Mouse (Mus musculus) CH12.LX (cell line): ENCODE measurements around the gene Alkbh3. TPM values are rescaled to one million over a fixed set of nuclear protein-coding genes. Genes with fewer than 3 reads are reported as not detected.

ENCODE experiments used
- DNase-seq: peaks from one replicate; pipeline ENCODE4 v3.0.0-alpha.2; 2013; ENCODE audit errors: extremely low read depth
- H3K27ac ChIP-seq: 2 replicates; pipeline ENCODE4 v1.5.1; 2012; ENCODE audit warnings: low read depth, mild to moderate bottlenecking, control low read depth, moderate library complexity; ENCODE audit not compliant: insufficient read depth
- H3K27me3 ChIP-seq: replicated peaks from 2 replicates; pipeline ENCODE3; 2012; ENCODE audit warnings: inconsistent platforms
- H3K36me3 ChIP-seq, 2 experiments: replicated peaks in 1 of 2; 2 replicates each; pipeline versions ENCODE3 to v1.6.1; 2012; ENCODE audit warnings: inconsistent platforms in 1 of 2, low read length in 1 of 2, mild to moderate bottlenecking in 1 of 2, mixed read lengths in 1 of 2, moderate library complexity in 1 of 2; ENCODE audit not compliant: control insufficient read depth in 1 of 2, insufficient read depth in 1 of 2
- H3K4me1 ChIP-seq, 2 experiments: 2 replicates each; pipeline ENCODE4 v1.6.1; 2012; ENCODE audit warnings: inconsistent platforms in 1 of 2, moderate library complexity in 1 of 2; ENCODE audit not compliant: insufficient read depth in 2 of 2, control insufficient read depth in 1 of 2
- H3K4me2 ChIP-seq: 2 replicates; pipeline ENCODE4 v1.6.1; 2012; ENCODE audit warnings: low read depth, mild to moderate bottlenecking, control low read depth; ENCODE audit not compliant: poor library complexity, insufficient read depth, severe bottlenecking
- H3K4me3 ChIP-seq, 3 experiments: fragments of 150-350 bp in 1 of 3; sonication (generic) in 1 of 3; replicated peaks in 1 of 3; 2 replicates each; pipeline versions ENCODE3 to v1.5.1; 2011 to 2012; ENCODE audit warnings: low read depth in 2 of 3, low read length in 2 of 3, mild to moderate bottlenecking in 2 of 3, moderate library complexity in 2 of 3, control low read depth in 1 of 3, improper control_type of control experiment in 1 of 3, inconsistent platforms in 1 of 3, mixed read lengths in 1 of 3; ENCODE audit not compliant: poor library complexity in 1 of 3
- H3K79me2 ChIP-seq: replicated peaks from 2 replicates; pipeline ENCODE4 v1.6.1; 2012; ENCODE audit warnings: mild to moderate bottlenecking, moderate library complexity; ENCODE audit not compliant: control insufficient read depth, poor library complexity, insufficient read depth, severe bottlenecking; ENCODE audit errors: extremely low read depth
- H3K9ac ChIP-seq: 2 replicates; pipeline ENCODE4 v1.6.1; 2012; ENCODE audit warnings: low read depth, mild to moderate bottlenecking, control low read depth, moderate library complexity; ENCODE audit not compliant: insufficient read depth
- H3K9me3 ChIP-seq: replicated peaks from 2 replicates; pipeline ENCODE3; 2012; ENCODE audit warnings: low read length, inconsistent platforms, mixed read lengths
- CHD1 ChIP-seq: IDR thresholded peaks from 2 replicates; pipeline ENCODE4 v1.6.1; 2012; ENCODE audit warnings: low read depth, low read length, improper control_type of control experiment, inconsistent platforms
- CHD2 ChIP-seq: IDR thresholded peaks from 2 replicates; pipeline ENCODE4 v1.6.1; 2011; ENCODE audit warnings: low read length, improper control_type of control experiment
- E2F4 ChIP-seq: IDR thresholded peaks from 2 replicates; pipeline ENCODE4 v1.6.1; 2011; ENCODE audit warnings: low read depth, low read length, improper control_type of control experiment; ENCODE audit not compliant: insufficient replicate concordance
- ELF1 ChIP-seq: IDR thresholded peaks from 2 replicates; pipeline ENCODE4 v1.6.1; 2014; ENCODE audit warnings: low read depth, mild to moderate bottlenecking, inconsistent platforms, low read length, improper control_type of control experiment
- EP300 ChIP-seq: IDR thresholded peaks from 2 replicates; pipeline ENCODE4 v1.6.1; 2011; ENCODE audit warnings: low read length, improper control_type of control experiment
- ETS1 ChIP-seq: conservative IDR thresholded peaks from 2 replicates; pipeline ENCODE4 v1.6.1; 2012; ENCODE audit warnings: low read depth, mild to moderate bottlenecking, inconsistent platforms, low read length, improper control_type of control experiment, moderate library complexity
- GABPA ChIP-seq: IDR thresholded peaks from 2 replicates; pipeline ENCODE4 v1.6.1; 2012; ENCODE audit warnings: low read depth, low read length, improper control_type of control experiment, inconsistent platforms; ENCODE audit not compliant: insufficient replicate concordance
- HCFC1 ChIP-seq: IDR thresholded peaks from 2 replicates; pipeline ENCODE4 v1.6.1; 2012; ENCODE audit warnings: low read depth, mild to moderate bottlenecking, inconsistent platforms, low read length, improper control_type of control experiment
- IRF4 ChIP-seq: IDR thresholded peaks from 2 replicates; pipeline ENCODE4 v1.6.1; 2014; ENCODE audit warnings: low read depth, mild to moderate bottlenecking, inconsistent platforms, low read length, improper control_type of control experiment
- JUN ChIP-seq: IDR thresholded peaks from 2 replicates; pipeline ENCODE4 v1.6.1; 2011; ENCODE audit warnings: low read depth, mild to moderate bottlenecking, low read length, improper control_type of control experiment, moderate library complexity; ENCODE audit not compliant: insufficient read depth
- JUND ChIP-seq: conservative IDR thresholded peaks from 2 replicates; pipeline ENCODE4 v1.6.1; 2011; ENCODE audit warnings: low read depth, low read length, improper control_type of control experiment
- KAT2A ChIP-seq: IDR thresholded peaks from 2 replicates; pipeline ENCODE4 v1.6.1; 2012; ENCODE audit warnings: low read length, improper control_type of control experiment, inconsistent platforms; ENCODE audit not compliant: insufficient replicate concordance
- MAX ChIP-seq: IDR thresholded peaks from 2 replicates; pipeline ENCODE4 v1.6.1; 2011; ENCODE audit warnings: low read length, improper control_type of control experiment
- MAZ ChIP-seq: IDR thresholded peaks from 2 replicates; pipeline ENCODE4 v1.6.1; 2012; ENCODE audit warnings: low read depth, mild to moderate bottlenecking, inconsistent platforms, low read length, improper control_type of control experiment, moderate library complexity
- MEF2A ChIP-seq: IDR thresholded peaks from 2 replicates; pipeline ENCODE4 v1.6.1; 2014; ENCODE audit warnings: low read depth, mild to moderate bottlenecking, inconsistent platforms, low read length, improper control_type of control experiment, borderline replicate concordance
- MYC ChIP-seq: IDR thresholded peaks from 2 replicates; pipeline ENCODE4 v1.6.1; 2011; ENCODE audit warnings: low read depth, mild to moderate bottlenecking, improper control_type of control experiment, low read length
- NRF1 ChIP-seq: IDR thresholded peaks from 2 replicates; pipeline ENCODE4 v1.6.1; 2014; ENCODE audit warnings: low read depth, mild to moderate bottlenecking, inconsistent platforms, low read length, improper control_type of control experiment, moderate library complexity
- PAX5 ChIP-seq: IDR thresholded peaks from 2 replicates; pipeline ENCODE4 v1.6.1; 2012; ENCODE audit warnings: low read length, inconsistent platforms, mixed read lengths
- POLR2A ChIP-seq: IDR thresholded peaks from 2 replicates; pipeline ENCODE4 v1.6.1; 2011; ENCODE audit warnings: low read depth, mild to moderate bottlenecking, improper control_type of control experiment, low read length
- POLR2AphosphoS2 ChIP-seq: IDR thresholded peaks from 2 replicates; pipeline ENCODE4 v1.6.1; 2011; ENCODE audit warnings: low read depth, low read length, improper control_type of control experiment
- RCOR1 ChIP-seq: conservative IDR thresholded peaks from 2 replicates; pipeline ENCODE4 v1.6.1; 2012; ENCODE audit warnings: low read depth, mild to moderate bottlenecking, inconsistent platforms, low read length, improper control_type of control experiment
- SIN3A ChIP-seq: IDR thresholded peaks from 2 replicates; pipeline ENCODE4 v1.6.1; 2012; ENCODE audit warnings: low read length, improper control_type of control experiment, inconsistent platforms
- TBP ChIP-seq: conservative IDR thresholded peaks from 2 replicates; pipeline ENCODE4 v1.6.1; 2011; ENCODE audit warnings: low read depth, low read length, improper control_type of control experiment
- USF1 ChIP-seq: IDR thresholded peaks from 2 replicates; pipeline ENCODE4 v1.6.1; 2014; ENCODE audit warnings: low read depth, mild to moderate bottlenecking, inconsistent platforms, low read length, improper control_type of control experiment
- ZNF384 ChIP-seq: IDR thresholded peaks from 2 replicates; pipeline ENCODE4 v1.6.1; 2012; ENCODE audit warnings: low read depth, low read length, improper control_type of control experiment, inconsistent platforms
- dilution Hi-C: fragments of 300-500 bp; cut with MboI; formaldehyde crosslinking; loops from 2 replicates; pipeline ENCODE4 v1.14.3; 2020; ENCODE audit warnings: low sequenced_read_pairs; ENCODE audit not compliant: extremely low pct_unique_long_range_greater_than_20kb, extremely low pct_ligation_motif_present
- in situ Hi-C: fragments of 300-500 bp; cut with MboI; formaldehyde crosslinking; loops from 3 replicates; pipeline ENCODE4 v1.14.3; 2019; ENCODE audit warnings: low sequenced_read_pairs, low pct_ligation_motif_present, low pct_unique_long_range_greater_than_20kb, mixed read lengths
- polyA plus RNA-seq: library from polyadenylated mRNA; unstranded; fragments of >175 nt; gene quantifications from 2 replicates; pipeline ENCODE4 v1.2.1, GENCODE M21; 2012; ENCODE audit warnings: low read depth; ENCODE audit not compliant: insufficient read length
- total RNA-seq, 2 experiments: library from RNA; depleted of rRNA; stranded (reverse); fragments of 300-350 nt in 1 of 2; fragments of >200 nt in 1 of 2; gene quantifications; 2 replicates each; pipeline ENCODE4 v1.2.3; 2012 to 2014

Gene Alkbh3
- total and polyA plus RNA-seq, 3 experiments, result 53.3 to 69.5 (median 57.9) TPM

DNA sequence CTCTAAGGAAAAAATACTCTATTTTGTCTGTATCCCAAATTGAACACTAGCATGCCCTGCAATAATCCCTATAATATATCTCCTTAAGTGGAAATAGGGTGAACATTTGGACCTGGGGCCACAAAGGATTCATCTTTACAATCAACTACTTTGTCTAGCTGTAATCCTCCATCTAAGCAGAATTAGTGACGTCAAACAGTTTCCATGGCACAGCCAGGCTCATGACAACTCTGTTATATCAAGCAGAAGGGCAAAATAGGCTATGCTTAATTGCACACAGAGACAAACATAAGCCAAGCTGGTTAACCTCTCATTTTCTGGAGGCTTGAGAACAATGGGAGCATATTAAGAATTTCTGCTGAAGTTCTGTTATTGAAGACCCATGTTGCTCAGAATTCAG lies 37.7 kb upstream of the Alkbh3 start:
- Histone ChIP-seq H3K9ac (no peak overlapping the region), H3K4me1 (peaks cover 5 to 20% of the 10 kb centered on the region in 2 experiments; a peak in 3 of 4 replicates), H3K4me3 (no peak overlapping the region), H3K27me3 (no peaks in the 10 kb centered on the region), H3K27ac (no peak overlapping the region), H3K4me2 (no peak overlapping the region), H3K9me3 (no peaks in the 10 kb centered on the region), H3K36me3 (peaks cover 7 to 62% of the 10 kb centered on the region in 2 experiments), H3K79me2 (no peaks in the 10 kb centered on the region; the same call in 1 of the 2 replicates)
- in situ Hi-C loops (loop anchor here (25.0 kb wide), 1 partner anchor 239 kb away; no protein-coding TSS in a partner anchor), dilution Hi-C loops (no loop called here)
- DNase-seq, result no peak
- no peak for TF ChIP-seq CHD1
- TF ChIP-seq MEF2A, result no peak
- TF ChIP-seq TBP, result no peak
- TF ChIP-seq ETS1, result no peak
- TF ChIP-seq JUND, result no peak
- TF ChIP-seq ELF1, result no peak
- TF ChIP-seq PAX5, result no peak
- TF ChIP-seq MYC, result no peak
- TF ChIP-seq HCFC1, result no peak

DNA sequence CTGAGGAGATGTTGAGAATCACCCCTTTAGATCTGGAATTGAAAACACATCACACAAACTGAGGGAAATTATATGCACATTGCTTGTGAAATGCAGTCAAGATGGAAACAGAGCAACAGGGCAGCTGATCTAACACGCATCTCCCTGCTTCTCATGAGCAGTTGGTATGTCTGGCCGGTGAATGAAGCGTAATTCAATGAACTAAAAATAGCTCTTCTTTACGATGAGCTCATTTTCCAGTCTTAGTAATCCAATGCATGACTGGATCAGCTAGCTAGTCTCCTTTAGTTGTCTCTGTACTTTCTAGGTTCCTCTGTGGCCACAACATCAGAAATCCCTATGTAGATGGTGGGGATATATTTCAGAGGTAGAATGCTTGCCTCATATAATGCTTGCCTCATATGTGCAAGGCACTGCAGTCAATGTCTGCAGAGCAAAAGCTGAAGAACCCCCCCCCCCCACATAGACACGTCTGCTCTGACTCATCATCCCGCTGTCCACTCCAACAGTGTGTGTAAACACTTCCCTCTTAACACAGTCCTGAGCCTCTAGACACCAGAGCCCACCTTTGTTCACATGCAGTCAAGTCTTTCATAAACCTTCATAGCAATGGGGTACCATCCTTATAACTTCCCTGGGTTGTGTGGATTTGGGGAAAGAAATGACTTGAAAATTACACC lies 34.9 kb upstream of the Alkbh3 start:
- in situ Hi-C loops, result loop anchor here (25.0 kb wide), 1 partner anchor 242 kb away; no protein-coding TSS in a partner anchor
- H3K27ac ChIP-seq, result no peak overlapping the region
- H3K4me1 ChIP-seq, result peaks cover 5 to 20% of the 10 kb centered on the region in 2 experiments; a peak in 3 of 4 replicates
- dilution Hi-C loops, result no loop called here
- no peaks in the 10 kb centered on the region for H3K27me3 ChIP-seq
- H3K9me3 ChIP-seq, result no peaks in the 10 kb centered on the region
- peaks cover 11 to 66% of the 10 kb centered on the region in 2 experiments for H3K36me3 ChIP-seq
- no peaks in the 10 kb centered on the region; the same call in 1 of the 2 replicates for H3K79me2 ChIP-seq
- H3K4me3 ChIP-seq, result no peak overlapping the region
- DNase-seq, result peak; percentile 51
- no peak overlapping the region for H3K9ac ChIP-seq
- TF ChIP-seq POLR2A, result no peak
- no peak for TF ChIP-seq KAT2A
- peak; percentile 68; the same call in 1 of the 2 replicates for TF ChIP-seq MEF2A
- peak; percentile 46 for TF ChIP-seq ETS1
- TF ChIP-seq NRF1, result no peak
- no peak for TF ChIP-seq MYC
- no peak for TF ChIP-seq ELF1
- no peak for TF ChIP-seq USF1
- no peak for TF ChIP-seq SIN3A
- no peak for TF ChIP-seq POLR2AphosphoS2
- no peak for TF ChIP-seq GABPA
- TF ChIP-seq E2F4, result no peak
- TF ChIP-seq MAX, result no peak
- no peak for TF ChIP-seq IRF4
- no peak for TF ChIP-seq TBP
- peak; percentile 31; the same call in 1 of the 2 replicates for TF ChIP-seq EP300
- TF ChIP-seq CHD2, result no peak
- no peak for TF ChIP-seq MAZ
- TF ChIP-seq ZNF384, result no peak
- no peak for TF ChIP-seq RCOR1
- TF ChIP-seq JUN, result peak; percentile 58; the same call in 1 of the 2 replicates
- H3K4me2 ChIP-seq, result no peak overlapping the region
